Mouse (Mus musculus): ENCODE data around the gene Podxl2.

The Podxl2 gene

DNA sequence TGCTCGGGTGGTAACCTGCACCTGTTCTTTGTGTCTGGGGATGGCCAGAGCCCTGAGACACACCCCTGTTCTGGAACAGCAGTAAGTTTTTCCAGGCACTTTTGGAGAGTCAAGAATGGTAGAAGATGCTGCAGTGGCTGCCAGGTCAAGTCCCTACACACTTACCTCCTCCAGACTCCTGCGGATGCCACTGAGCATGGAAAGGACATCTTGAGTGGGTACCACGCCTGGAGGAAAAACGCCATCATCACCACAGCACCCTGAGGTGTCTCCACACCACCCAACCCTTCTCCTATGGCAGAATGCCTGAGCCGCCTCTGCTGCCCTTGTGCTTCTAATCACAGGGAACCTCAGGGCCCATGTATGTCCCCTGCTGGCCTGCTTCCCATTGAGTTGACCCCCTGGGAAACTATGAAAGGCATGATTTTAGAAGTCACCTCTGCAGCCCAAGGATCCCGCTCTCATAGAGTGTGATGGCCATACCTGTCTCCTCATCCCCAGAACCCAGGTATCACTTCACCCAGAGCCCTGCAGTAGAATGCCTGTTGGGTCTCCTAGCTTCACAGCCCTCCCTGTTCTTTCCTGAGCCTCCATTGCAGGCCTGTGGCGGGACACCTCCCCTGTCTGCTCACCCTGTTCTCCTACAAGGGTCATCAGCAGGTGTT lies 29.8 kb downstream of the Podxl2 start:
- DNase-seq (ENCODE audit: low spot score in 2 of 2): no peak

DNA sequence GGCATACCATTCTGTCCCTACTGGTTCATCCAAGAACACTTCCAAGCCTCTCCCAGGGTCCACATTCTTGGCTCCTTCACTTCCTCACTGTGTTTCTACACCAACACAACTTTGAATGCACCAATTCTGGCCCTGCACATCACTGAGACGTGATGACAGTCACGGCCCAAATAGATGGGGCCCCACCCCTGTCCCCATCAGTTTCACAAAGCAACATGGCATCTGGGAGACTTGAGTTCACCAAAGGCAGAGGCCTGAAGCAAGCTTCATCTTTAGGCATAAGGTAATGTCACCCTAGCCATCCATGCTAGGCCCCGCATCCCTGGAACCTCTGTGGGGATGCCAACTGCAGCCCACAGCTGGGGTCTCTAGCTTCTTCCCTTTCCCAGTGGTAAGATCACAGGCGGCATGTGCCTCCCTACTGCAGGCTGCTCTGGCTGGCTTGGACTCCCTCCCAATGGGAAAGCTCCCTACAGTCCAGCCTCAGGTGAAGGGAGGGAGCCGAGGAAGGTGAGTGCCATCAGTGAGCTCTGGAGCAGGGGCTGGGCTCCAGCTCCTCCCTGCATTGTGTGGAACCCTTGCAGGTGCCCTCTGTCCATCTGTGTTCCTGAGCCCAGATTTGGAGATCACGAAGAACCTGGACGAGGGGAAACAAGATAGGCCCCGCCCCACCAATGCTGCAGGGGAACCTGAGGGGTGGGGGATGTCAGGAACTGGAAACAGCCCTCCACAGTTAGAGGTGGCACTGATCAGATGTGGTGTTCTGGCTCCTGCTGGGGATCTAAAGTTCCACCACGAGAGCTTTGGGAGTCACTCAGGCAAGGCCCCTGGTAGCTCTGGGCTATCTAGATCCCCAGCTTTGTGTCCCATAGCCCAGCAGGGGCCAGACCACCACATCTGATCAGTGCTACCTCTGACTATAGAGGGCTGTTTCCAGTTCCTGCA lies 30.8 kb downstream of the Podxl2 start:
- DNase-seq (ENCODE audit: low spot score in 2 of 2): no peak

DNA sequence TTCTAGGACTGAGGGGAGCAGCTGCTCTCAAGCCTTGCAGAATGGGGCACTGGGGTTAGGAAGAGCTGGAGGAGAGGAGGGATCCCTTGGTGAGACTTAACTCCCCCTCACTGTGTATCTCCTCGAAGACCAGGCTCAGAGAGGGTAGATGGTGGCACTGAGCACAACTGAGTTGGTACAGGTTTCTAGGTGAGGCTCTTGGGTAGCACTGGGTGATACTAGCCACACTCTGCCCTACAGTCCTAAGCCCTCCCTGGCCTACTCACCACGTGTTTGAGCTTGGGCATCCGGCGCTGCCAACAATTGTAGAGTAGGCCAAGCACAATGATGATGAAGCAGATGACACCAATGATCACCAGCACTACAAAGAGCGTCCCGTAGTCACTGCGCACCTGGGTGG lies 31.6 kb downstream of the Podxl2 start:
- DNase-seq (ENCODE audit: low spot score in 2 of 2): no peak

DNA sequence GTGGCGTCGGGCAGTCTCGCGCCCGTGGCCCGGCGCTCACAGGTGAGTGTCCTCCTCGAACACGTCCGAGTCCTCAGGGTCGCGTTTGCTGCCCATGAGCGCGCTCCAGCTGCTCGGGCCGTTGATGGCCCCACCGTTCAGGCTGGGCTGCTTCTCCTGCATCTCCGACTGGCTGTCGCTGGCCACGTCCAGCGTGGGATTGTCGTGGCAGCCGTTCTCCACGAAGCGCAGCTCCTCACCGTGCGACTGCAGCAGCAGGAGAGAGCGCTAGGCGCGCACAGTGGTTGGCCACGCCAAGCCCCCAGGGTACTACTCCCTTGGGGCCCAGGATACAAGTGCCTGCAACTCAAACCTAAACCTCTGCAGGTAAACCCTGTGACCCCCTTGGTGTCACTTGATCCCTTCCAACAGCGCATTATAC lies 32.1 kb downstream of the Podxl2 start:
- DNase-seq (ENCODE audit: low spot score in 2 of 2): peak; percentile 52 to 72

DNA sequence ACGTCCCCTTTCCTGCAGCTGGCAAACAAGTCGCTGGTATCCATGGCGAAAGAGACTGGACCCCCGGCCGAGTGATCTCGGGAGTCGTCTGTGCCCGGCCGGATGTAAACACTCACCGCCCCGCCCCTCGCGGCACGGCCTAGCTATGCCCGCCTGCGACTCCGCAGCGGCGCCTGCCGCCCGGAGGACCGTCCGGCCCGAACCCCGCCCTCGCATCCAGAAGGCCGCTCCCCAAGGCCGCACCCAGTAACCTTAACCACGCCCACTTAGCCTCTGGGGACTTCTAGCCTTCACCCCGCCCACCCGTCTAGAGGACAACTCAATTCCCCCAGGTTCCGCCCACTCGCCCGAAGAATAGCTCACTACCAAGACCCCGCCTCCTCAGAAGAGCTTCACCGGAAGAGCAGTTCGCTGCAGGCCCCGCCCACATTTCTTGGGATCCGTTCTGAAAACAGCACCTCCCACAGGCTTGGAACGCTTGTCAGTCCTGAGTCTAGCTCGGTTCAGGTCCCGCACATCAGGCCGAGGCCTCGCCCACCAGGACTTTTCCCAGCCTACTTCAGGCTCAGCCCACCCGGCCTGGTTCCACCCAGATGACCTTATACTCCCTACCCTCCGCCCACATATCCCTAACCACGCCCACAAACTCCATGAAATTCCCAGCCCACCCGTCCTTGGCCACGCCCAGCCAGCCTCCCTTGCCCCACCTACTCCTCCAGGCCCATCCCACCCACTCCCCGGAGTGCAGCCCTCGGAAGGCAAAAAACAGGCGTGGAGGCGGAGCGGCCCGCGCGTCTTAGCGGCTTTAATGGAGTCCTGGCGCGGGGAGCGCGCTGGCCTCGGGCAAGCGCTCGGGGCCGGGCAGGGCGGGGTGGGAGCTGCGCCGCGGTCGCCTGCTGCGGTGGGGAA lies 32.8 kb downstream of the Podxl2 start, which contains the start of gene Abtb1:
TSS of gene Abtb1 (minus strand) at position 204 of the 909 bp plus-strand sequence.
- DNase-seq (ENCODE audit: low spot score in 2 of 2): peak; percentile 99

DNA sequence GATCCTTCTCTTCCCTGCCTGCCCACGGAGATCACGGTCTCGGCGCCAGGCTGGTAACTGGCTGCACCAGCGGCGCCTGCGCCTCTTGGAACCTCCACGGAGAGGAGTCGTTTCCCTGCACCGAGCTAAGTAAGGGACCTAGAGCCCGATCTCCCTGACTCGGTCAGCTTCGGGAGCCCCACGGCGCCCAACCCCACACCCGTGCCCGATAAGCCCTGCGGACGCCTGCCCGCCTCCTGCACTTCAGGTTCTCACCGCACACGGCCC lies 33.4 kb downstream of the Podxl2 start:
- DNase-seq (ENCODE audit: low spot score in 2 of 2): no peak

DNA sequence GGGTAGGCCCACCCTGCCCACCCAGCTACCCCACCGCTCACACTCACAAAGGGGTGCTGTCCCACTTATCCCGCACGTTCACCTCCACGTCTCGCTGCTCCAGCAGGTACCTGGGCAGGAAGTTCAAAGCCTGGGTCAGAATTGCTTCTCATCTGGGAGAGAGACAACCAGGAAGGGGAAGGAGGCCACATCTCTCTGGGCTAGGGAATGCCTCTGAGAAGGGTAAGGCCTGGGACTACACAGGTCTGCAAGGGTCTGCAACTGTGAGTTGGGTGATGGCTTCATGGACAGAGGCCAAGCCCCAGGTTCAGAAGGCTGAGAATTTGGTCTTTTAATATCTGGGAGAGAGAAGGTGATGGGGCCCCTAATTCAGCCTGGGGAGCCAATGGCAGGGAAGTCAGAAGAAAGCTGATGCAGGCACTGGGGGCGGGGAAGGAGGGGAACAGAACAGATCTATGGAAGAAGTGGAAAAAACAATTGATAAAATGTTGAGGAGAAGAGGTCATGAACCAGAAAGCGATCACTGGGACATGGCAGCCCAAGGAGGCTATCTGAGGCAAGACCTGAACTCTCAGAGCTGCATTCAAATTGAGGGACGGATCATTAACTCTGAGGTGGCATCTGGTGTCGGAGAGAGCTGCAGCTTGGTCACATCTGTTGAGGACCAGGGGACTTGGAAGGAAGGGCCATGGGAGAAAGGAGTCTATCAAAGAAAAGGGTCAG lies 33.9 kb downstream of the Podxl2 start:
- DNase-seq (ENCODE audit: low spot score in 2 of 2): no peak

DNA sequence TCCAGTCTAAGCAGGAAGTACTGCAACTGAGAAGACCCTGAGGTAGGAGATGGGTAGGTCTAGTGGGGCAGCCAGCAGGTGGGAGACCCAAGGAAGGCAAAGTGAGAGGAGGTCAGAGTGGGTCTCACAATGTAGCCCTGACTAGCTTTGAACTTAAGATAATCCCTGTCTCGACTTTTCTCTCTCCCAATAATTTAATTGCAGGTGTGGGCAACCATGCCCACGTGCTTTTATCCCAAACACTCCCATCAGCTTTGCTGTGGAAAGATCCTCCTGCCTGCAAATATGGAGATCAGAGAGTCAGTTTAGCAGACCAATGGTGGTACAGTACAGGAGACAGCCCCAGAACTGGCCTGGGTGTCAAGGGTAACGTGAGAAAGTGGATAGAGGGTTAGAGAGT lies 34.6 kb downstream of the Podxl2 start:
- DNase-seq (ENCODE audit: low spot score in 2 of 2): no peak

DNA sequence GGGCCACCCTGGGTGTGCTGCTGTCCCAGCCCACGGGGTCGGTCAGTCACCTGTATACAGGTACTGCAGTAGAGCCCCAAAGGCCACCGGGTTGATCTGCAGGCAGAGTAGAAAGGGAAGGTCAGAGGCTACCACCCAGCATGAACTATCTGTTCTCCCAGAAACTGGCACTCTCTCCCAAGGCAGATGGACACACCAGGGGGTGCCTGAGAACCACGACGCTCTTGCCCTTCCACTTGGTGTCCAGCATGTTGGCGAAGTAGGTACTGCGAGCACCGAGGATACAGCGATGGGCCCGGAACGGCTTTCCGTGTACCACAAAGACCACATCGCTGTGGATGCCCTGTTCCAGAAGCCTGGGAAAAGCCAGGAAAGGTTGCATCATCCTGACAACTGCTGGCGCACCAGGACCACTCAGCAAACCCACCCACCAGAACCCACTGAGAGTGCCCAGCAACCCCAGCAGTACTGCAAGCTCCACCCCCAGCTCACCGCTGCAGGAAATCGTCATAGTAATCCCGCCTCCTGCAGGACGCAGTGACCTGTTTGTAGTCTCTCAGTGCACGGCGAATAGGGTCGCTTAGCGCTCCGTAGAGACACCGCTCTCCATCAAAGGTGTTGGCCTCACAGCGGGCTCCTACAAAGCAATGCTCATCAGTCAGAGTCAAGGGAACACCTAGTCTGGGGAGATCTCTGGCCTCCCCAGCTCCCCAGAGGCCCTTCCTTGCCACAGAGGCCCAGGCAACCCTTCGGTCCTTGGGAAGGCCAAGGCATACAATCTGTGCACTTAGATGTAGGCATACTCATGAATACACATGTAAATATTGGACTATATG lies 35.5 kb downstream of the Podxl2 start:
- DNase-seq (ENCODE audit: low spot score in 2 of 2): no peak

DNA sequence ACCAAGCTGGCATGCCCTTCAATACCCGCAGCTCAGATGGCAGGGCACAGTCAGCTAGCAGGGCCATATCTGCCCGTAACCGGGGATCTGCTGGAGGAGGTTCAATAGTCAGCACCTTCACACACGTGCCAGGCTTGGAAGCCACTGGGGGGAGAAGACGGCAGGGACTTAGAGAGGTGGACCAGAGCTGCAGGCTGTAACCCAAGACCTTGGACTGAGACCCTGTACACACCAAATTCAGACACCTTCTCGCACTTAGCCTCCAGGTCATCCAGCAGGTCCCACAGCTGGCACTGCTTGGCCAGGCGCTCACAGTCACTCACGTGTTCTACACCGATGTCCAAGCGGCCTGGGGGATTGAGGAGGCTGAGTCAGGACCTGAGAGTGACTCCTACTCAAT lies 36.2 kb downstream of the Podxl2 start:
- no peak for DNase-seq (ENCODE audit: low spot score in 2 of 2)

DNA sequence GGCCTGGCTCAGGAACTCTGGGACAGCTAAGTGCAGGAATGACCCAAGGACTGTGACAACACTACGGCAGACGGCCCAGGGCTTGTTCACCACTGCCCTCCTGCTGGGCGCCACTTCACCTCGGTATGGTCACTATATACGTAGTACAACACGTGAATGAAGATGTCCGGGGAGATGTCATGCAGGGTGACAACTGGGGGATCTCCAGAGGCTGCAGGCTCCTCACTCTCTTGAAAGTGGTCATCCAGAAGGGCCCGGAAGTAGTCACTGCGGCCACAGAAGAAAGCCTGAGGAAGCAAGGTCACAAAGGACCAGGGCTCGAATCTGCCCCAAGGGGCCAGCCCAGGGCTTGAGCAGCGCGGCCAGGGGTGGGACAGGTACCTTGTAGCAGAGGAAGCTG lies 36.8 kb downstream of the Podxl2 start:
- DNase-seq (ENCODE audit: low spot score in 2 of 2): no peak

DNA sequence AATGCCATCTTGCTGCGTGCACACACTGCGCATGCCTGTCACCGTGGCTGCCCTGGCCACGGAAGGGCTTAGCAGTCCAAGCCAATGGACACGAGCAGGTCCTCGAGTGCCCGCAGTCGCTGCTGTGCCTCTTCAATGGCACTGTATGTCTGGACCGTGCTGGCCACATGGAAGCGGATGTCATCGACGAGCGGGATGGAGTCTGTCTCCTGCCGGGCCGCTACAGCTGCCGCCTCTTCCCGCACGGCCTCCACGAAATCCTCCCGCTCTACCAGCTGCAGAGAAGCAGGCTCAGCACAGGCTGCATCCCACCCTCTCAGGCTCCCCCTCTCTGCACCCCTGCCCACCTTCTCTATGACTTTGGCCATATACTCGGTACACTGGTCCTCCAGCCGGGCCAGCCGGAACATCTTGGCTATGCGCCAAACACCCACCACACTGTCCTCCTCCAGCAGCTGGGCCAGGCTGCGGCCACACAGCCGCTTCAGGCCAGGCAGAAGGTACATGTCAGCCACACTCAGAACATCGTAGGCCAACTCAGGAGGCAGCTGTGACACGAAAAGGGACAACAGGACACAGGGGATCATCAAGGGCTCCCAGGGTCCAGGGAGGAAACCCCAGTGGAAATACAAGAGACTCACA lies 38.5 kb downstream of the Podxl2 start:
- no peak for DNase-seq (ENCODE audit: low spot score in 2 of 2)

DNA sequence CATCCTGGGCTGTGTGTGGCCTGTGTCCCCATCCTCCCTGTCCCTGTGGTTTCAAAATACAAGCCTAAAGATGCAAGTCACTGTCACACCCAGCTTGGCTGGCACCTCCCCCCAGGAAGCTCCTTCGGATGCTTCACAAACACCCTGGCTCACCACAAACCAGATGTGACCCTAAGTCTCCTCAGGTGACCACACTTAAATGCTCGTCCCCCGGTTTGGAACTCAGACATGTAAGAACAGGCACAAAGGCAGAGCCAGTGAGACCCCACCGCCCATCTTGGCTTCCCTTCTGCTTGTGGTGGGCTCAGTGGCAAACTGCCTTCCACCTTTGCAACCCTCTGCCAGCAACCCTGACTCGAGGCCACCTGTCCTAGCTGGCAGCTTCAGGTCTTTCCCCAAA lies 39.8 kb downstream of the Podxl2 start:
- DNase-seq (ENCODE audit: low spot score in 2 of 2): no peak

DNA sequence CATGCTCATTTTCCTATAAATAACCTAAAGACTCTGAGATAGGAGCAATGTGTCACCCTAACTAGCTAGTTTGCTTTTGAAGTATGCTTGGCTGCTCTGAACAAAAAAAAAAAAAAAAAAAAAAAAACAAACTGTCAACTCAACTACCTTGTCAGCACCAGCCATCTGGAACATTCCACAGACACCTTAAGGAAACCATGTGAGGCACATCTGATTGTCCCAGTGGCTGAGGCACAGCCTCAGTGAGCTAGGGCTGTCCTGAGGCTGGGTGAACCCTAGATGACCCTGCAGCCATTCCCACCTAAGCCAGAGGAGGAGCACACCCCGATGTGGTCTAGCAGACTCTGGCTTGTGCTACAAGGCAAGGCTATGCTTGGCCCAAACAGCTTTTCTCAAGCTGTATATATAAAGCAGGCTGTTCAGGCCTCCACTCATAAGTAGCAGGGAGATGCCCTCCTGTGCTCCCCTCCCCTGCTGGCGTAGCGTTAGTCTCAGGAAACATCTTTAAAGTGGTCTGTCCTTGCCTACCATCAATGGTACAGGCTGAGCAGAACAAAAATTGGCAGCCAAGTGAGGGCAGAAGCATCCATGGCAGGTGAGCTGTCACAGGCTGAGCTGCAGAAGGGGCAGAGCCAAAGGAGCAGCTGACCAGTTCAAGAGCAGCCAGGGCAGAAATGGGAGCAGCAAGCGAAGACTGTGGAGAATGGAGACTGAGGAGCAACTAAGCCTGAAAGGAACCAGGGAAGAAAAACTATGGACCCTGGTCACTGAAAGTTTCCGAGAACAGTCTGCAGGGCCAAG lies 41.3 kb downstream of the Podxl2 start:
- DNase-seq (ENCODE audit: low spot score in 2 of 2): no peak

DNA sequence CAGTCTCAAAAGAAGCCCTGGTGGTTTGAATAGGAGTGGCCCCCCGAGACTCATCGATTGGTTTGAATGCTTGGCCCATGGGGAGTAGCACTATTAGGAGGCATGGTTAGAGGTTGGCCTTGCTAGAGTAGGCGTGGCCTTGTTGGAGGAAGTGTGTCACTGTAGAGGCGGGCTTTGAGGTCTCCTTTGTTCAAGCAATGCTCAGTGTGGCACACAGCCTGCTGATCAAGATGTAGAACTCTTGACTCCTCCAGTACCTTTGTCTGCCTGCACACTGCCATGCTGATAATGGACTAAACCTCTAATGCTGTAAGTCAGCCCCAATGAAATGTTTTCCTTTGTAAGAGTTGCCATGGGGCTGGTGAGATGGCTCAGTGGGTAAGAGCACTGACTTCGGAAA lies 42.2 kb downstream of the Podxl2 start:
- no peak for DNase-seq (ENCODE audit: low spot score in 2 of 2)

DNA sequence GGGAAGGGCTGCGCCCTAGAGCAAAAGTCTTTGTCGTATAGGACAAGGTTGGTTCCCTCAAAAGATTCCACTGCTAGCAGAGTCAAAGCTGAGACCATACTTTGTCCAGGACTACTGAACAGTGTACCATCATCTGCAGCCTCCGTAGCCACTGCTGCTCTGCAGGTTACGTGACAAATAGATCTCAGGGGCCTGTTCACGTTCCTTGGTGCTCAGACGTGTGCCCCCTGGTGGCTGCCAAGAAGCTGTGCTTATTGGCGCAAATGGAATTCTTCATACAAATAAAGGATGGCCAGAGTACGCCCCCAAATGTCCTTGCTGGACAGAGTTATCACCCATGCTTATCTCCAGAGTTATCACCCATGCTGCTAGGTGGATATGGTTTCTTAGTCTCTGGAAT lies 43.4 kb downstream of the Podxl2 start:
- DNase-seq (ENCODE audit: low spot score in 2 of 2): no peak

DNA sequence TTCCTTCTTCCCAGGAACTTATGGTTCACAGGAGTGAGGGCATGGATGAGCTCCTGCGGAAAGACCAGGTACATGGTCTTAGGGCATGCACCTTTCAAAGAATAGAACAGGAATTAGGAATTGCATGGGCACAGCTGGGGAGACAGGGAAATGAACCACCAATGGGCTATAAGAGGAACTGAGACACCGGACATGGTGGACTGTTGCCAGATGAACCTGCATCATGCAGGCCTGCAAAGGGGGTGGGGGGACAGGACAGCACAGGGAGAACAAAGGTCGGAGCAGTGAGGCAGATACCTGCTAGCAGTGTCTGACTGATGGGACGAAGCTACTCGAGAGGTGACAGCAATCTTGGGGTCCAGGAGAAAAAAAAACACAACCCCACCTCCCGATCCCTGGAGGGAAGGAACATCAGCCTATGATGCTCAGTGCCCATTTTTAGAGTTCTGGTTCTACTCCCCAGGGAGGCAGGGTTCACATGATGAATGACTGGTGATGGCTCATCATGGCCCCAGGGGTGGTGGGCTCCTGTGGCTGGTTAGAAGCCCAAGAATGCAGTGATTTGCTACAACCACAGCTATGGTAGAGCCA lies 44.6 kb downstream of the Podxl2 start:
- no peak for DNase-seq (ENCODE audit: low spot score in 2 of 2)

DNA sequence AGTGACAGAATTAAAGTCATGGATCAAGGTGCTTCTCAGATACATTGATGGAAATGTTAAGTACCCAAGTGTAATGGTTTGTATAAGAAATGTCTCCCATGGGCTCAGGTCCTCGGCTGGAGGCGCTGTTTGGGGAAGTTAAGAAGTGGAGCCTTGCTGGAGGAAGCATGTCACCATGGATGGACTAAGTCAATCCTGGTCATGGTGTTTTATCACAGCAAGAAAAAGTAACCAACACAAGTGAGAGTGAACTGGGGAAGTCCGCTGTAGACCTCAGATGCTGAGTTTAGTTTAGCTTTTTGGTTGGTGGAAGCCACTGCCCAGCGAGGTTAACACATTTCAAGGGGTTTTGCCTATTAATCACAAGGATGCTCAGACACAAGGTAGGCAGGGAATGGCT lies 45.3 kb downstream of the Podxl2 start:
- no peak for DNase-seq (ENCODE audit: low spot score in 2 of 2)
